Mouse (Mus musculus) heart, embryonic 15.5 days (tissue): Measurements from ENCODE around the gene Syndig1. TPM values are rescaled to one million over a fixed set of nuclear protein-coding genes. Genes with fewer than 3 reads are reported as not detected.
A peak's percentile ranks its signal among the peaks of the same experiment; 100 is the strongest.

ENCODE experiments used
- ATAC-seq: fragments of 200-750 bp; cut with Nextera tagmentation; replicated peaks from 2 replicates; pipeline ENCODE4 v1.8.0; 2017; ENCODE audit warnings: low read depth, moderate TSS enrichment; ENCODE audit not compliant: insufficient number of reproducible peaks, insufficient read depth, low FRiP score
- H3K27ac ChIP-seq: fragments of 300-500 bp; sonication (generic); 2 replicates; pipeline ENCODE4 v1.5.1; 2015; ENCODE audit warnings: mild to moderate bottlenecking, inconsistent platforms
- H3K27me3 ChIP-seq: fragments of 300-500 bp; sonication (generic); 2 replicates; pipeline ENCODE4 v1.6.1; 2015; ENCODE audit warnings: inconsistent platforms
- H3K36me3 ChIP-seq: fragments of 300-500 bp; sonication (generic); 2 replicates; pipeline ENCODE4 v1.6.1; 2015; ENCODE audit warnings: mild to moderate bottlenecking, inconsistent platforms
- H3K4me1 ChIP-seq: fragments of 300-500 bp; sonication (generic); replicated peaks from 2 replicates; pipeline ENCODE4 v1.6.1; 2015; ENCODE audit warnings: inconsistent platforms
- H3K4me2 ChIP-seq: fragments of 300-500 bp; sonication (generic); 2 replicates; pipeline ENCODE4 v1.6.1; 2015; ENCODE audit warnings: inconsistent platforms, mild to moderate bottlenecking, moderate library complexity
- H3K4me3 ChIP-seq: fragments of 300-500 bp; sonication (generic); 2 replicates; pipeline ENCODE4 v1.5.1; 2015; ENCODE audit warnings: mild to moderate bottlenecking, inconsistent platforms
- H3K9ac ChIP-seq: fragments of 300-500 bp; sonication (generic); 2 replicates; pipeline ENCODE4 v1.6.1; 2015; ENCODE audit warnings: mild to moderate bottlenecking, inconsistent platforms
- H3K9me3 ChIP-seq: fragments of 300-500 bp; sonication (generic); replicated peaks from 2 replicates; pipeline ENCODE4 v1.6.1; 2016; ENCODE audit warnings: inconsistent platforms
- WGBS: fragments of 180-500 bp; shearing (Covaris S2); methylation state at CpG from one replicate; pipeline ENCODE4 v1.1.7; 2015; ENCODE audit warnings: mixed read lengths; 5-methylcytosine and 5-hydroxymethylcytosine counted together
- polyA plus RNA-seq: library from polyadenylated mRNA; unstranded; fragments of >200 nt; fragmentation: Nextera tagmentation; extraction: Ambion mirVana; gene quantifications from 2 replicates; pipeline ENCODE4 v1.2.1, GENCODE M21; 2015

Syndig1 gene
- polyA plus RNA-seq: 2.7 and 2.9 TPM in 2 replicates

DNA sequence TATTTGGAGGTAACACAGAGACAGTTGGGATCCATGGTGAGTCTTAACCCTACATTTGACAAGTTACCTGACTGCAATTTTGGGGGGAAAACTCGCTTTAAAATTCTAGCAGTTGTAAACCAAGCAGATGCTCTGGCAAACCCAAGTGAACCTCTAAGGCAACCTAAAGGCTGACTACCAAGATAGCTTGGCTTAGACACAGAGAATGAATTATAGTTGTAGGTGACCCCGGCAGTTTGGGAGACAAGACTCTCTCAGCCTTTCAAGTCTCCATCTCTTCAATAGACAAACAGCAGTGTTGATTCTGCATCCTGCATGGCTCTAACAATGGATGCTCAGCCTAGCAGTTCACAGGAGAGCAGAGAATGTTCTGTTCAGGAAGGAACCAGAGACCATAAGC lies at the start of gene Syndig1:
Syndig1 (plus strand) TSS at position 301 of the 400 bp plus-strand sequence.
- WGBS: 75% methylated on average over 2 of the region's 2 CpGs
- Histone ChIP-seq H3K4me2 (peak within 1 kb of the TSS; percentile 97), H3K9ac (no peak within 1 kb of the TSS), H3K27me3 (peaks cover 46% of the 10 kb centered on the region), H3K36me3 (no peaks in the 10 kb centered on the region), H3K4me1 (peaks cover 20% of the 10 kb centered on the region), H3K9me3 (no peaks in the 10 kb centered on the region), H3K4me3 (peak within 1 kb of the TSS; percentile 60), H3K27ac (no peak within 1 kb of the TSS)
- ATAC-seq: no peak

DNA sequence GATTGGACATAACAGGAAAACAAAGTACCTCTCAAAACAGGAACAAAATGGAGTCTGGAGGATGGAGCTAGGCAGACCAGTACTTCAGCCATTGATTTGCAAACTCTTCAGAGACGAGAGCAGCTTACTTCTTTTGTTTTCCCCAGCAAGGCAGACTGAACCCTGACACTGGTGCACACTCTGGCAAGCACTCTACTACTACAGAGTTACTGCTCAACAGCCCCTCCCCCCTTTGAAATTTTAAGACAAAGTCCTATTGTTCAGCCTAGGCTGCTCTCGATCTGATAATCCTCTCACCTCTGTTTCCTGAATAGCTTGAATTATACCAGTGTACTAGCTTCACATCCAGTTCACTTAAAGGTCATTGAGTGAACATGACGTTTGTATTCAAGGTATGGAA lies 30.4 kb upstream of the Syndig1 start:
- H3K4me2 ChIP-seq: no peak overlapping the region
- 27% methylated on average over 3 of the region's 3 CpGs for WGBS
- no peak overlapping the region for H3K9ac ChIP-seq
- no peaks in the 10 kb centered on the region for H3K9me3 ChIP-seq
- no peak overlapping the region for H3K4me3 ChIP-seq
- no peaks in the 10 kb centered on the region for H3K27me3 ChIP-seq
- ATAC-seq: no peak
- no peaks in the 10 kb centered on the region for H3K36me3 ChIP-seq
- no peaks in the 10 kb centered on the region for H3K4me1 ChIP-seq
- no peak overlapping the region for H3K27ac ChIP-seq

DNA sequence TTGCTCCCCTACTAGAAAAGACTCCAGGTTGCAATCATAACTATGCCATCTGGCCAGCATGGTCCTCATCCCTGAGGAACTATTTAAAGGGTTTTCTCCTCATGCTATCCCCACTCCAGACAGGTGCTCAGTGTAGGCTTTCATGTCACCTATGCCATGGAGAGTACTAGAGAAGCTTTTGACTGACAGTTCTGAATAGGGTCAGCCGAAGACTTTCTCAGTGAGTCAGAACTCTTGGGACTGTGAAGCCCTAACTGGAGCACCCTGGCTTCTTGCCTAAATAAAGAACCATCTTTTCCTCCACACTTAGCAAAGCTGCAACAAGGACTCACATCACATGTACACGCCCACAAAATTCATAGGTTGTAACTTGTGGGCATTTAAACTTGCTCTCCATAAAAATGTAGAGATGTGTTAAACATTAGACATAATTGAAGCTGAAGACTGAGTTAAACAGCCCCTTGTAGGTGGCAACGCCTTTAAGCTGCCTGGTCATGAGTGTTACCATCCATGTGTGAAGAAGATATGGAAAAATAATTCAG lies 24.3 kb upstream of the Syndig1 start:
- Histone ChIP-seq H3K36me3 (no peaks in the 10 kb centered on the region), H3K4me1 (no peaks in the 10 kb centered on the region), H3K4me2 (no peak overlapping the region), H3K4me3 (no peak overlapping the region), H3K27me3 (no peaks in the 10 kb centered on the region), H3K9me3 (no peaks in the 10 kb centered on the region), H3K9ac (no peak overlapping the region), H3K27ac (no peak overlapping the region)
- ATAC-seq: no peak
- 70% methylated on average over 3 of the region's 3 CpGs for WGBS

DNA sequence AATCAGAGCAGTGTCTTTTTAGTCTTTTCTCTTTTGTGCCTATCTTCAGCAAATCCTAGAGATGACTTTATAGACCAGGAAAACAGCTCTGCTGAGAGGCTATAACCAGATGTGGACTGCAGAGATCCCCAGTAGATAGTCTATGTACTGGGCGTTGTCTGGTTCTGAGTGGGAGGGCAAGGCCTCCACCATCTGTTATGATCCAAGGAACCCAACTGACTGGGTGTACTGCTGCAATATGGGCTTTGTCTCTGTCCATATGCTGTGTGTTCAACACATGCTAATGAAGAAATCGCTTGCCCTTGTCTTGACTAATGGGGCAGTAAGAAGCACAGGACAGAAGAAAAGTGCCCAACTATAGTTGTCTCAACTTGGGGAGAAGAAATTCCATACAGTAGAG lies 23.8 kb upstream of the Syndig1 start:
- no peak for ATAC-seq
- Histone ChIP-seq H3K36me3 (no peaks in the 10 kb centered on the region), H3K27me3 (no peaks in the 10 kb centered on the region), H3K27ac (no peak overlapping the region), H3K4me1 (no peaks in the 10 kb centered on the region), H3K4me3 (no peak overlapping the region), H3K4me2 (no peak overlapping the region), H3K9ac (no peak overlapping the region), H3K9me3 (no peaks in the 10 kb centered on the region)
- WGBS: 90% methylated on average over 2 of the region's 2 CpGs

DNA sequence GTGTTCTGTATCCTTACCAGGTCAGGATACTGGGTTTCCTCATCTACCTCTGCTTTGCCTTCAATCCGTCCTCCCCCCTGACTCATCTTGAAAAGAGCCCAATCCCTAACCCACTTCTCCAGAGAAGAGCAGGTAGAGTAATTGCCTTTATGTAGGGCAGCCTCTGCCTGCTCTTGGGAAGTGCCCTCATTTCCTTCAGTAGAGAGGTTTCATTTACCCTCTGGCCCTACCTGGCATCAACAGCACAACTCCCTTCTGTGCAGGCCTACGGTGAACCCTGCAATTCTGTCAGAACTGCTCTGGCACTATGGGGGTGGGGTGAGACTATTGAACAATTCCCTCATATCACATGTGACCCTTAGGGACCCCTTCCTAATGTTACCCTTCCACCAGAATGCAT lies 16.1 kb upstream of the Syndig1 start:
- 0 out of 2 replicates have a peak, but pooled peaks cover under 1% of the 10 kb centered on the region for H3K4me1 ChIP-seq
- no peaks in the 10 kb centered on the region for H3K27me3 ChIP-seq
- H3K36me3 ChIP-seq: no peaks in the 10 kb centered on the region
- no peak overlapping the region for H3K27ac ChIP-seq
- no peak overlapping the region for H3K4me2 ChIP-seq
- 77% methylated on average over 2 of the region's 2 CpGs for WGBS
- no peak overlapping the region for H3K9ac ChIP-seq
- ATAC-seq: no peak
- H3K4me3 ChIP-seq: no peak overlapping the region
- no peaks in the 10 kb centered on the region for H3K9me3 ChIP-seq

DNA sequence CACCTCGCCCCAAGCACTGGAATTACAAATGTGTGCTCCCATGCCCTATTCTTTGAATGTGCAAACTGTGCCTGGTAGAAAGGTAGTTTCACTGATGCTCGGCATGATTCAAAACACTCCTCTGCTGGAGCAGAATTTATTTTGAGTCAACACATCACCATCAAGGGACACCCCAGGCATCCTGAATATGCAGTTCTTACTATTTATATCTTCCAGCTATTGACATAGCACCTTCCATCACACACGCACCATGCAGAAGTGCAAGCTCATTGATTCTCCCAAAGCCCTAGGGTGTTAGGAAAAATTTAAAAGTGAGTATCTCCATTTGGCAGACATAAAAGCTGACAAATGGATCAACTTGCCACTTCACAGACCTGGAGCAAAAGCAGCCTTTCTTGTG lies 10.6 kb upstream of the Syndig1 start:
- H3K27me3 ChIP-seq: no peaks in the 10 kb centered on the region
- WGBS: 40% methylated on average over 3 of the region's 3 CpGs
- no peak overlapping the region for H3K27ac ChIP-seq
- H3K4me2 ChIP-seq: no peak overlapping the region
- H3K9me3 ChIP-seq: no peaks in the 10 kb centered on the region
- H3K4me3 ChIP-seq: no peak overlapping the region
- no peak for ATAC-seq
- H3K9ac ChIP-seq: no peak overlapping the region
- H3K36me3 ChIP-seq: no peaks in the 10 kb centered on the region
- H3K4me1 ChIP-seq: peaks cover 21% of the 10 kb centered on the region; the same call in 1 of the 2 replicates

DNA sequence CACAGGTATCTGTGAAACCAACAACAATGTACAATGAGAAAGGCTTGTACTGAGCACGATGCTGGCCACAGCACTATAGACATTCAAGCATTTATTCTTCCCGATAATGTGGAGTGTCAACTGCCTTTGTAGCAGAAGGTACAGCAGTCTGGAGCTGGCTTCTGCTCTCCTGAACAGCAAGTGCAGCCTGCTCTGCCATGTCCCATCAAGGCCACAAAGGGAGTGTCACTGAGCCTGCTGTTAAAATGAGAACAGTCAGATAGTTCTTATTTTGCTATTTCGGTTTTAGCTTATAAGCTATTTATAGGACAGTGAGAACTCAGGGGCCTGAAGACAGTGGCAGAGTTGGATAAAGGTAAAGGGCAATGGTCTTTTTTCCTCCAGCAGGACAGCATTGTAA lies 9.3 kb upstream of the Syndig1 start:
- WGBS: 65% methylated on average over 3 of the region's 3 CpGs
- H3K27ac ChIP-seq: peak overlapping the region; percentile 23; the same call in 1 of the 2 replicates
- H3K9ac ChIP-seq: no peak overlapping the region
- H3K36me3 ChIP-seq: no peaks in the 10 kb centered on the region
- no peak; the same call in 1 of the 2 replicates for ATAC-seq
- peaks cover 21% of the 10 kb centered on the region; the same call in 1 of the 2 replicates for H3K4me1 ChIP-seq
- H3K4me3 ChIP-seq: no peak overlapping the region
- no peaks in the 10 kb centered on the region for H3K9me3 ChIP-seq
- H3K27me3 ChIP-seq: no peaks in the 10 kb centered on the region
- H3K4me2 ChIP-seq: no peak overlapping the region

DNA sequence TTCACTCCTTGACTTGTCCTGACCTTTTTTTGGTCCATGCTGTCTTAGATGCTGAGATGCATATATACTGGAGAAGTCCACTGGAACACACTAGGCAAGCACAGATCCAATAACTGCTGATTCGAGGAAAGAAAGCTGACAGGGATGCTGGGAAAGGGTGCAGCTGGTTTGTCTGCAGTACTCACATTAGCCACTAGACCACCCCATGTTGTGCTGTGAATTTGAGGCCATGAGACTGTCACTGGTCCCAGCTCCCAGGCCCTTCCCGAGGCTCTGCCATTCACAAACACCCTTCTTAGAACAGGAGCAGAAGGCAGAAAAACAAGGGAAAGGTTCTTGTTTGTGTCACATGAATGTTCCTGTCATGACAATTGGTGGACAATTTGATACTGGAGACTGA lies 8.8 kb upstream of the Syndig1 start:
- Histone ChIP-seq H3K4me3 (no peak overlapping the region), H3K36me3 (no peaks in the 10 kb centered on the region), H3K9ac (no peak overlapping the region), H3K9me3 (no peaks in the 10 kb centered on the region), H3K27me3 (no peaks in the 10 kb centered on the region), H3K4me1 (peaks cover 21% of the 10 kb centered on the region; the same call in 1 of the 2 replicates), H3K4me2 (no peak overlapping the region), H3K27ac (no peak overlapping the region)
- ATAC-seq: no peak
- WGBS: 28% methylated on average over 2 of the region's 2 CpGs

DNA sequence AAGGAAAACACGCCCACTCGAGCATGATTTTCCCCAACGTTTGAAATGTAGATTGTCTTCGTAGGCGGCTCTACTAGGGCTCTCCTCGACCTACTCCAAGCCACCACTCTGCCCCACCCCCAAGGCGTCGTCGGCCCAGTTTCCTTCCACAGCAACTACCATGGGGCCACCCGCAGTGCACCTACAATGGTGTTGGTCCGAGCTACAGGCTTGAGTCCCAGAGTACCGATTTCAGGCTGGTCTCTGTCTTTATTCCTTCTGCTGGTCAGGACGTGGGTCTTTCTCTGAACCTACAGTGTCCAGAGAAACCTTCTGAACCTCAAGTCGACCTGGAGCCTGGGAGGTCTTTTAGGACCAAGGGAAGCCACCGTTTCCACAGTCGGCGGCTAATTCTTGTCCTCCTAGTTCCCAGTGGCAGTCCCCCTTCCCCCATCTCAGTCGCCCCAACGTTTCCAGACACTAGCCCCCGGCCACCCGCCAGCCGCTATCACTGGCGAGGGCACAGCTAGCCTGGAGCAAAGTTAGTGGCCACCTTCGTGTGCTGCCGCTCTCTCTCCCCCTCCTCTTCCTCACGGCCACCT lies 1.0 kb downstream of the Syndig1 start:
- H3K9ac ChIP-seq: peak overlapping the region; percentile 49
- peaks cover 20% of the 10 kb centered on the region for H3K4me1 ChIP-seq
- H3K4me2 ChIP-seq: peak overlapping the region; percentile 97
- no peak for ATAC-seq
- WGBS: 5% methylated on average over 26 of the region's 26 CpGs
- peaks cover 46% of the 10 kb centered on the region for H3K27me3 ChIP-seq
- no peak overlapping the region for H3K27ac ChIP-seq
- H3K4me3 ChIP-seq: peak overlapping the region; percentile 60
- no peaks in the 10 kb centered on the region for H3K36me3 ChIP-seq
- H3K9me3 ChIP-seq: no peaks in the 10 kb centered on the region

DNA sequence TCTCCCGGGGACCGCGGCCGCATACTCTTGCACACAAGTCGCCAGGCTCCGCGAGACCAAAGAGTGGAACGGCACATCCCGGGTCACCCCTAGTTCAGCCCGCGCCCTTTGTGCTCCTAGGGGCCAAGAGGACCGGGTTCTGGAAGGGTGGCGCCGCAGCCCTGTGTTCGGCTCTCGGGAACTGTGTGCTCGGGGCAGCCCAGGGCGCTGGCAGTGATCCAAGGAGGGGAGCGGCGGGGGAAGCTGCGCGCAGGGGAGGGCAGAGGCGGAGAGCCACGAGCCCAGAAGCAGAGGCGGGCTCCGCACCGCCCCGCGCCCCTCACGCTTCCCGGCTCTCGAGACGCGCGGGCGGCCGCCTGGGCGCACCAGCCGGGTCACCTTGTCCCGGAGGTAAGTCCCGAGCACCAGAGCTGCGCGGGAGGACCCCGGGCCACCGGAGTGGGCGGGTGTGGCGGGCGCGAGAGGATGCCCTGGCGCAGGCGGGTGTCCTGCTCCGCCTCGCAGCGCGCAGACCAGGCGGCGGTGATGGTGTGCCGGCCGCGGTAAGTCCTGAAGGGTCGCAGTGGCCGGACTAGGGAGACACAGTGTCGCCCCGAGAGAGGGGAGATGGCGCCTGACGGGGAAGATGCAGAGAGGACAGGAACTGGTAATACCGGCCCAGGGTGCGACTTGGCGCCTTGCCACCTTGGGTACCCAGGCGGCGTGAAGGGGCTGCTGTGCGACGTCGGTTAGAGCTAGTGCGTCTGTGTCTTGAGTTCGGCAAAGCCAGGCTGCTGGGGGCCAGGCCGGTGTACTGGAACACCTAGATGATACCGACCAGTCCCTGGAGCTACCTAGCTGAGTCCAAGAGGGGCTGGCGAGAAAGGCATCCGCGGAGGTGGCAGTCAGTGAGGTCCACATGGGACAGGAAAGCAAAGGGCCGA lies 1.8 kb downstream of the Syndig1 start, which contains the start of gene C530025M09Rik:
C530025M09Rik (minus strand) TSS at position 678 of the 923 bp plus-strand sequence.
- WGBS: under 1% methylated on average over 78 of the region's 82 CpGs
- H3K27me3 ChIP-seq: peaks cover 46% of the 10 kb centered on the region
- no peaks in the 10 kb centered on the region for H3K9me3 ChIP-seq
- H3K36me3 ChIP-seq: no peaks in the 10 kb centered on the region
- H3K4me1 ChIP-seq: peaks cover 20% of the 10 kb centered on the region
- peak; percentile 70 for ATAC-seq
- H3K9ac ChIP-seq: peak within 1 kb of the TSS; percentile 49
- H3K27ac ChIP-seq: no peak within 1 kb of the TSS
- peak within 1 kb of the TSS; percentile 97 for H3K4me2 ChIP-seq
- peak within 1 kb of the TSS; percentile 60 for H3K4me3 ChIP-seq

DNA sequence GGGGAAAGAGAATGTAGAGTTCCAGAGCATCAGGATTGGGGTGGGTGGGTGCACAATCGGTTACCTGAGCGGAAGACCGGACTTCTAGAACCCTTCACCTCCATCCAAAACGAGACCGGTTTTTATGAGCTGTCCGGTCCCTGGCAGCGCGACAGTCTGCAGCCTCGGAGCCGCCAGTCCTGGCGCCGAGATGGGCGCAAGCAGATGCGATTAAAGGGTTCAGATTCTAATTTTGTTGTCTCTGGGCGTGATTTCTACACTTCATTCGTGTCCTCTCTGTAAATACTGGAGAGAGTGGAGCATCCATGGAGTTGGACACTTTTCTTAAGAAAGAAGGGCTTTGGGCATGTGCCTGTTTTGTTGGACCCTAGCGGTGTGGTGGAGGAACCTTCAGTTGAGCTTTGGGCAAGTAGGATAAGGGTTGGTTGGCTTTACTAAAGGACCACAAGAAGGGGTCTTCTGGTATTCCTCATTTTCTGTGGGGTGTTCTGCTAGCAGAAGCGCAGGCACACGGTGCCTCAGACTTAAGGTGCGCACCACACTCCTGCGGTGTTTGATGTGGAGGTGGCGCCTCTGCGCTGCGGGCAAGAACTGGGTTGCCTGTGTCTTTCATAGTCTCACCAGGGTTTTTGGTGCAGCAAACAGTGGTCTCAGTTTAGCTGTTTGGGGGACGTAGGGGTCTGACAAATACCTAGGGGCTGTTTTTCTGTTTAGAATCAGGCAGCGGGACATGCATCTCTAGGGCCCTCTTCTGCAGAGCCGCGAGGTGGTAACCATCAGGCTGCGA lies 2.6 kb downstream of the Syndig1 start:
- peaks cover 46% of the 10 kb centered on the region for H3K27me3 ChIP-seq
- peak overlapping the region; percentile 97 for H3K4me2 ChIP-seq
- no peak for ATAC-seq
- H3K4me3 ChIP-seq: peak overlapping the region; percentile 60
- H3K27ac ChIP-seq: no peak overlapping the region
- H3K9ac ChIP-seq: 0 out of 2 replicates have a peak overlapping the region, but pooled peaks have one; percentile 49
- H3K9me3 ChIP-seq: no peaks in the 10 kb centered on the region
- H3K4me1 ChIP-seq: peaks cover 20% of the 10 kb centered on the region
- 1% methylated on average over 29 of the region's 29 CpGs for WGBS
- no peaks in the 10 kb centered on the region for H3K36me3 ChIP-seq
